Mouse (Mus musculus) CH12.LX (cell line): ENCODE results near the gene Myrip. TPM values are rescaled to one million over a fixed set of nuclear protein-coding genes. Genes with fewer than 3 reads are reported as not detected.

Source experiments
- DNase-seq: peaks from one replicate; pipeline ENCODE4 v3.0.0-alpha.2; 2013; ENCODE audit errors: extremely low read depth
- H3K27ac ChIP-seq: 2 replicates; pipeline ENCODE4 v1.5.1; 2012; ENCODE audit warnings: low read depth, mild to moderate bottlenecking, control low read depth, moderate library complexity; ENCODE audit not compliant: insufficient read depth
- H3K27me3 ChIP-seq: replicated peaks from 2 replicates; pipeline ENCODE3; 2012; ENCODE audit warnings: inconsistent platforms
- H3K36me3 ChIP-seq, 2 experiments: replicated peaks in 1 of 2; 2 replicates each; pipeline versions ENCODE3 to v1.6.1; 2012; ENCODE audit warnings: inconsistent platforms in 1 of 2, low read length in 1 of 2, mild to moderate bottlenecking in 1 of 2, mixed read lengths in 1 of 2, moderate library complexity in 1 of 2; ENCODE audit not compliant: control insufficient read depth in 1 of 2, insufficient read depth in 1 of 2
- H3K4me1 ChIP-seq, 2 experiments: 2 replicates each; pipeline ENCODE4 v1.6.1; 2012; ENCODE audit warnings: inconsistent platforms in 1 of 2, moderate library complexity in 1 of 2; ENCODE audit not compliant: insufficient read depth in 2 of 2, control insufficient read depth in 1 of 2
- H3K4me2 ChIP-seq: 2 replicates; pipeline ENCODE4 v1.6.1; 2012; ENCODE audit warnings: low read depth, mild to moderate bottlenecking, control low read depth; ENCODE audit not compliant: poor library complexity, insufficient read depth, severe bottlenecking
- H3K4me3 ChIP-seq, 3 experiments: fragments of 150-350 bp in 1 of 3; sonication (generic) in 1 of 3; replicated peaks in 1 of 3; 2 replicates each; pipeline versions ENCODE3 to v1.5.1; 2011 to 2012; ENCODE audit warnings: low read depth in 2 of 3, low read length in 2 of 3, mild to moderate bottlenecking in 2 of 3, moderate library complexity in 2 of 3, control low read depth in 1 of 3, improper control_type of control experiment in 1 of 3, inconsistent platforms in 1 of 3, mixed read lengths in 1 of 3; ENCODE audit not compliant: poor library complexity in 1 of 3
- H3K79me2 ChIP-seq: replicated peaks from 2 replicates; pipeline ENCODE4 v1.6.1; 2012; ENCODE audit warnings: mild to moderate bottlenecking, moderate library complexity; ENCODE audit not compliant: control insufficient read depth, poor library complexity, insufficient read depth, severe bottlenecking; ENCODE audit errors: extremely low read depth
- H3K9ac ChIP-seq: 2 replicates; pipeline ENCODE4 v1.6.1; 2012; ENCODE audit warnings: low read depth, mild to moderate bottlenecking, control low read depth, moderate library complexity; ENCODE audit not compliant: insufficient read depth
- H3K9me3 ChIP-seq: replicated peaks from 2 replicates; pipeline ENCODE3; 2012; ENCODE audit warnings: low read length, inconsistent platforms, mixed read lengths
- CHD1 ChIP-seq: IDR thresholded peaks from 2 replicates; pipeline ENCODE4 v1.6.1; 2012; ENCODE audit warnings: low read depth, low read length, improper control_type of control experiment, inconsistent platforms
- E2F4 ChIP-seq: IDR thresholded peaks from 2 replicates; pipeline ENCODE4 v1.6.1; 2011; ENCODE audit warnings: low read depth, low read length, improper control_type of control experiment; ENCODE audit not compliant: insufficient replicate concordance
- ELF1 ChIP-seq: IDR thresholded peaks from 2 replicates; pipeline ENCODE4 v1.6.1; 2014; ENCODE audit warnings: low read depth, mild to moderate bottlenecking, inconsistent platforms, low read length, improper control_type of control experiment
- EP300 ChIP-seq: IDR thresholded peaks from 2 replicates; pipeline ENCODE4 v1.6.1; 2011; ENCODE audit warnings: low read length, improper control_type of control experiment
- ETS1 ChIP-seq: conservative IDR thresholded peaks from 2 replicates; pipeline ENCODE4 v1.6.1; 2012; ENCODE audit warnings: low read depth, mild to moderate bottlenecking, inconsistent platforms, low read length, improper control_type of control experiment, moderate library complexity
- IRF4 ChIP-seq: IDR thresholded peaks from 2 replicates; pipeline ENCODE4 v1.6.1; 2014; ENCODE audit warnings: low read depth, mild to moderate bottlenecking, inconsistent platforms, low read length, improper control_type of control experiment
- JUN ChIP-seq: IDR thresholded peaks from 2 replicates; pipeline ENCODE4 v1.6.1; 2011; ENCODE audit warnings: low read depth, mild to moderate bottlenecking, low read length, improper control_type of control experiment, moderate library complexity; ENCODE audit not compliant: insufficient read depth
- MAX ChIP-seq: IDR thresholded peaks from 2 replicates; pipeline ENCODE4 v1.6.1; 2011; ENCODE audit warnings: low read length, improper control_type of control experiment
- MXI1 ChIP-seq: IDR thresholded peaks from 2 replicates; pipeline ENCODE4 v1.6.1; 2011; ENCODE audit warnings: mild to moderate bottlenecking, low read depth, low read length, improper control_type of control experiment
- NELFE ChIP-seq: IDR thresholded peaks from 2 replicates; pipeline ENCODE4 v1.6.1; 2011; ENCODE audit warnings: low read depth, low read length, improper control_type of control experiment
- PAX5 ChIP-seq: IDR thresholded peaks from 2 replicates; pipeline ENCODE4 v1.6.1; 2012; ENCODE audit warnings: low read length, inconsistent platforms, mixed read lengths
- POLR2A ChIP-seq: IDR thresholded peaks from 2 replicates; pipeline ENCODE4 v1.6.1; 2011; ENCODE audit warnings: low read depth, mild to moderate bottlenecking, improper control_type of control experiment, low read length
- POLR2AphosphoS2 ChIP-seq: IDR thresholded peaks from 2 replicates; pipeline ENCODE4 v1.6.1; 2011; ENCODE audit warnings: low read depth, low read length, improper control_type of control experiment
- RAD21 ChIP-seq: IDR thresholded peaks from 2 replicates; pipeline ENCODE4 v1.6.1; 2011; ENCODE audit warnings: low read depth, mild to moderate bottlenecking, low read length, improper control_type of control experiment, moderate library complexity
- SMC3 ChIP-seq: IDR thresholded peaks from 2 replicates; pipeline ENCODE4 v1.6.1; 2011; ENCODE audit warnings: low read depth, low read length, improper control_type of control experiment
- TCF12 ChIP-seq: IDR thresholded peaks from 2 replicates; pipeline ENCODE4 v1.6.1; 2014; ENCODE audit warnings: low read depth, mild to moderate bottlenecking, inconsistent platforms, low read length, improper control_type of control experiment
- USF1 ChIP-seq: IDR thresholded peaks from 2 replicates; pipeline ENCODE4 v1.6.1; 2014; ENCODE audit warnings: low read depth, mild to moderate bottlenecking, inconsistent platforms, low read length, improper control_type of control experiment
- USF2 ChIP-seq: conservative IDR thresholded peaks from 2 replicates; pipeline ENCODE4 v1.6.1; 2011; ENCODE audit warnings: low read depth, low read length, improper control_type of control experiment
- ZC3H11A ChIP-seq: IDR thresholded peaks from 2 replicates; pipeline ENCODE4 v1.6.1; 2012; ENCODE audit warnings: low read depth, mild to moderate bottlenecking, inconsistent platforms, low read length, improper control_type of control experiment
- ZKSCAN1 ChIP-seq: IDR thresholded peaks from 2 replicates; pipeline ENCODE4 v1.6.1; 2012; ENCODE audit warnings: low read depth, inconsistent platforms, low read length, improper control_type of control experiment, borderline replicate concordance
- ZNF384 ChIP-seq: IDR thresholded peaks from 2 replicates; pipeline ENCODE4 v1.6.1; 2012; ENCODE audit warnings: low read depth, low read length, improper control_type of control experiment, inconsistent platforms
- dilution Hi-C: fragments of 300-500 bp; cut with MboI; formaldehyde crosslinking; loops from 2 replicates; pipeline ENCODE4 v1.14.3; 2020; ENCODE audit warnings: low sequenced_read_pairs; ENCODE audit not compliant: extremely low pct_unique_long_range_greater_than_20kb, extremely low pct_ligation_motif_present
- in situ Hi-C: fragments of 300-500 bp; cut with MboI; formaldehyde crosslinking; loops from 3 replicates; pipeline ENCODE4 v1.14.3; 2019; ENCODE audit warnings: low sequenced_read_pairs, low pct_ligation_motif_present, low pct_unique_long_range_greater_than_20kb, mixed read lengths
- polyA plus RNA-seq: library from polyadenylated mRNA; unstranded; fragments of >175 nt; gene quantifications from 2 replicates; pipeline ENCODE4 v1.2.1, GENCODE M21; 2012; ENCODE audit warnings: low read depth; ENCODE audit not compliant: insufficient read length
- total RNA-seq, 2 experiments: library from RNA; depleted of rRNA; stranded (reverse); fragments of 300-350 nt in 1 of 2; fragments of >200 nt in 1 of 2; gene quantifications; 2 replicates each; pipeline ENCODE4 v1.2.3; 2012 to 2014

The Myrip gene
- total and polyA plus RNA-seq, 3 experiments = not detected

DNA sequence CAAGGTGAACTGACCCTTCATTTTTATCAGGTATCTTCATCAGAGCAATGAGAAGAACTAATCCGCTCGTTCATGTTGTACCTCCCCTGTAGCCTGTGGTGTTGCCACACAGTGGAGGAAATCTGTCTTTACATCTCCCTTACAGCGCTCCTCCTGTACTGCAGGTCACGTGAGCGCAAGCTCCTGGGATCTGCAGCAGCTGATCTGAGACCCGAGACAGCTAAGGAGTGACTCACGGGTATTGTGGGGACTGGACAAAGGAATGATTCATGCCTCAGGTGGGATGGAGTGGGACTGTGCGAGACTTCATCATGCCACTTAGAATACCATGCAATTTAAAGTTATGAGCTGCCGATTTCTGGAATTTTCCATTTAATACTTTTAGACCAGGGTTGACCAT is 17.8 kb downstream of the Myrip start:
- H3K4me3 ChIP-seq = no peak overlapping the region
- no peak overlapping the region for H3K9ac ChIP-seq
- no peaks in the 10 kb centered on the region for H3K9me3 ChIP-seq
- no peak for DNase-seq
- H3K36me3 ChIP-seq = no peaks in the 10 kb centered on the region
- H3K27ac ChIP-seq = no peak overlapping the region
- no peaks in the 10 kb centered on the region for H3K27me3 ChIP-seq
- H3K4me2 ChIP-seq = no peak overlapping the region
- TF ChIP-seq MXI1 (no peak), SMC3 (no peak), POLR2A (no peak), E2F4 (no peak), PAX5 (no peak), EP300 (no peak), RAD21 (no peak)
- TF ChIP-seq, all 38 proteins: peak for 0
- in situ Hi-C loops (no loop called here), dilution Hi-C loops (no loop called here)
- Histone ChIP-seq H3K4me1 (no peaks in the 10 kb centered on the region), H3K79me2 (no peaks in the 10 kb centered on the region)

DNA sequence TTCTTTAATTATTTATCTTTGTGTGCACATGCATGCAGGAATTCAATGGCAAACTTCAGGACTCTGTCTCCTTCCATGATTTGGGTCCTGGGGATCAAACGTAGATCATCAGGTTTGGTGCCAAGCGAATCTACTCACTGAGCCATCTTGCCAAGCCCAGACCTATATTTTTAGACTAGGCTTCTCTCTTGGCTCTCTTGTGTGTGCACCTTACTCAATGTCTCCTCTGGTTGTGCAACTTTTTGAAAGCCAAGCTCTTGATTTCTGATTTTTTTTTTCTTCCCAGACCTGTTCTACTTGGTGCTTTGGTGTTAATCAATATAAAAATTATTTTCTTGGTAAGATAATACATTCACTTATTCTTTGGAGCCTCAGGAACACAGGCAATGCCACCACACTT is 19.3 kb downstream of the Myrip start:
- TF ChIP-seq MAX (no peak), POLR2AphosphoS2 (no peak)
- no peak overlapping the region for H3K9ac ChIP-seq
- DNase-seq = no peak
- no peaks in the 10 kb centered on the region for H3K36me3 ChIP-seq
- no peaks in the 10 kb centered on the region for H3K9me3 ChIP-seq
- H3K27me3 ChIP-seq = no peaks in the 10 kb centered on the region
- no peak overlapping the region for H3K4me3 ChIP-seq
- no peaks in the 10 kb centered on the region for H3K4me1 ChIP-seq
- H3K79me2 ChIP-seq = no peaks in the 10 kb centered on the region
- dilution Hi-C loops = no loop called here
- no peak overlapping the region for H3K27ac ChIP-seq
- in situ Hi-C loops = no loop called here
- H3K4me2 ChIP-seq = no peak overlapping the region

DNA sequence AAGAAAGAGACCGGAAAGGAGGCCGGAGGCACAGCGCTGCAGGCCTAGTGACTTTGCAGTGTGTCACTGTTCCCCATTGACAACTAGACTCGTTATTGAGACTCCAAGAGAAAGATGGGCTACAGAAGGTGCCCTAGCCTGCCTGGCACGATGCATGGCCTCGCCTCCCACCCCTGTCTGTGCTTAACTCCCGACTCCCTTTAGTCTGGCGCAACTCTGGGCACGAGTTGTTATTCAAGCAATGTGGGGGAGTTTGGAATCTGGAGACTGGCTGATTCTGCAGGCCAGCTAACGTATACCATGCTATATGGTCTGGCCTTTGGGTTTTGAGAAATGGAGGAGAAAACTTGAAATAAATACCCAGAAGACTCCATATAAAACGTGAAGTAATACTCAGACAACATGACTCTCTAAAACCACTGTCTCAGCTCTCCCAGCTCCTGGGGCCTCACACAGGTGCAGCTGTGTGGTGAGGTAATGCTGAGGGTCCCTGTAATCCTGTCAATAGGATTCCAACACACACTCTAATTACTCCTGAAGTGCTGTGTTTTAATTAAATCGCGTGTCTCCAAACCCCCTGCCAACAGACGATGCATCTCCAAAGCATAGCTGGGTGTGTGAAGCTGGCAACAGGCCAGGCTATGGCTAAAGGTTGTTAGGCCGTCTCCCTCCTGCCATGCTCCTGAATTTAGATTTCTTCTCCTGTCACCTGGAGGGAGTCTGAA is 21.6 kb downstream of the Myrip start:
- no peak overlapping the region for H3K27ac ChIP-seq
- dilution Hi-C loops = no loop called here
- no peak for TF ChIP-seq NELFE
- no peak for TF ChIP-seq ZNF384
- no peak for TF ChIP-seq ETS1
- no peak for TF ChIP-seq EP300
- no peak for TF ChIP-seq MAX
- TF ChIP-seq IRF4 = no peak
- no peak for TF ChIP-seq MXI1
- no peak for TF ChIP-seq ELF1
- no peak for TF ChIP-seq ZC3H11A
- TF ChIP-seq JUN = no peak
- no peak for TF ChIP-seq ZKSCAN1
- TF ChIP-seq CHD1 = no peak
- no peak for TF ChIP-seq TCF12
- no peak for TF ChIP-seq USF2
- TF ChIP-seq USF1 = no peak

More for the DNA sequence above, 21.6 kb downstream of the Myrip start:
- no peak for DNase-seq
- Histone ChIP-seq H3K4me2 (no peak overlapping the region), H3K79me2 (no peaks in the 10 kb centered on the region), H3K36me3 (no peaks in the 10 kb centered on the region), H3K9ac (no peak overlapping the region), H3K4me3 (no peak overlapping the region), H3K27me3 (no peaks in the 10 kb centered on the region), H3K4me1 (no peaks in the 10 kb centered on the region), H3K9me3 (peaks cover 4% of the 10 kb centered on the region)
- in situ Hi-C loops = no loop called here
